Mouse (Mus musculus) hindbrain, embryonic 16.5 days (tissue): ENCODE results near the gene Deaf1. TPM values are rescaled to one million over a fixed set of nuclear protein-coding genes. Genes with fewer than 3 reads are reported as not detected.

Source experiments
- ATAC-seq: fragments of 200-750 bp; cut with Nextera tagmentation; 2 replicates; pipeline ENCODE4 v1.8.0; 2017; ENCODE audit warnings: moderate TSS enrichment, moderate library complexity
- H3K27ac ChIP-seq: fragments of 300-500 bp; sonication (generic); 2 replicates; pipeline ENCODE4 v1.5.1; 2014; ENCODE audit warnings: low read depth, mild to moderate bottlenecking, control low read depth, low read length, moderate library complexity
- H3K27me3 ChIP-seq: fragments of 300-500 bp; sonication (generic); replicated peaks from 2 replicates; pipeline ENCODE4 v1.6.1; 2014; ENCODE audit warnings: low read length; ENCODE audit not compliant: control insufficient read depth, insufficient read depth
- H3K36me3 ChIP-seq: fragments of 300-500 bp; sonication (generic); 2 replicates; pipeline ENCODE4 v1.6.1; 2014; ENCODE audit warnings: mild to moderate bottlenecking, low read length, moderate library complexity, mixed read lengths; ENCODE audit not compliant: control insufficient read depth, insufficient read depth
- H3K4me1 ChIP-seq: fragments of 300-500 bp; sonication (generic); 2 replicates; pipeline ENCODE4 v1.6.1; 2014; ENCODE audit warnings: low read depth, low read length; ENCODE audit not compliant: control insufficient read depth, insufficient read depth
- H3K4me2 ChIP-seq: fragments of 300-500 bp; sonication (generic); 2 replicates; pipeline ENCODE4 v1.6.1; 2014; ENCODE audit warnings: mild to moderate bottlenecking, low read length, control low read depth, moderate library complexity
- H3K4me3 ChIP-seq: fragments of 300-500 bp; sonication (generic); 2 replicates; pipeline ENCODE4 v1.5.1; 2014; ENCODE audit warnings: mild to moderate bottlenecking, low read length, control low read depth, moderate library complexity
- H3K9ac ChIP-seq: fragments of 300-500 bp; sonication (generic); 2 replicates; pipeline ENCODE4 v1.6.1; 2014; ENCODE audit warnings: low read depth, mild to moderate bottlenecking, control low read depth, low read length, moderate library complexity
- H3K9me3 ChIP-seq: fragments of 300-500 bp; sonication (generic); 2 replicates; pipeline ENCODE4 v1.6.1; 2014; ENCODE audit warnings: mild to moderate bottlenecking, low read length, moderate library complexity; ENCODE audit not compliant: control insufficient read depth
- WGBS: fragments of 180-500 bp; shearing (Covaris S2); extraction: QIAGEN DNeasy Blood & Tissue Kit; methylation state at CpG from one replicate; pipeline ENCODE4 v1.1.7; 2014; 5-methylcytosine and 5-hydroxymethylcytosine counted together
- polyA plus RNA-seq: library from polyadenylated mRNA; unstranded; fragments of >200 nt; fragmentation: Nextera tagmentation; extraction: Ambion mirVana; gene quantifications from 2 replicates; pipeline ENCODE4 v1.2.1, GENCODE M21; 2015

Gene Deaf1
- polyA plus RNA-seq, 1 experiment from 2014 or later: 202 TPM

DNA sequence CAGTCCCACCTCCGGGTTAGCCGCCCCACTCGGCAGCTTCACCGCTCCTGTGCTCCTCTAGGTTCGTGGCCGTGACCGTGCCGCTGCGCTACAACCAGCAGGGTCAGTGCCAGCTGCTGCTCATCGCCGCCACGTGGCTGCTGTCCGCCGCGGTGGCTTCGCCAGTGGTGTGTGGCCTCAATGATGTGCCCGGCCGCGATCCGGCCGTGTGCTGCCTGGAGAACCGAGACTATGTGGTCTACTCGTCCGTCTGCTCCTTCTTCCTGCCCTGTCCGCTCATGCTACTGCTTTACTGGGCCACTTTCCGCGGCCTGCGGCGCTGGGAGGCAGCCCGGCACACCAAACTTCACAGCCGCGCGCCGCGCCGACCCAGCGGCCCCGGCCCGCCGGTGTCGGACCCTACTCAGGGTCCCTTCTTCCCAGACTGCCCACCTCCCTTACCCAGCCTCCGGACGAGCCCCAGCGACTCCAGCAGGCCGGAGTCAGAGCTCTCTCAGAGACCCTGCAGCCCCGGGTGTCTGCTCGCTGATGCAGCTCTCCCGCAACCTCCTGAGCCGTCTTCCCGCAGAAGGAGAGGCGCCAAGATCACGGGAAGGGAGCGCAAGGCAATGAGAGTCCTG is 33.5 kb downstream of the Deaf1 start:
- Histone ChIP-seq H3K36me3 (peaks cover 3% of the 10 kb centered on the region; the same call in 1 of the 2 replicates), H3K4me1 (peaks cover 20% of the 10 kb centered on the region), H3K27ac (no peak overlapping the region), H3K27me3 (peaks cover 34% of the 10 kb centered on the region), H3K9me3 (no peaks in the 10 kb centered on the region), H3K4me2 (peak overlapping the region; percentile 68), H3K9ac (peak overlapping the region; percentile 60), H3K4me3 (peak overlapping the region; percentile 37)
- under 1% methylated on average over 46 of the region's 53 CpGs for WGBS
- ATAC-seq: peak; percentile 39

DNA sequence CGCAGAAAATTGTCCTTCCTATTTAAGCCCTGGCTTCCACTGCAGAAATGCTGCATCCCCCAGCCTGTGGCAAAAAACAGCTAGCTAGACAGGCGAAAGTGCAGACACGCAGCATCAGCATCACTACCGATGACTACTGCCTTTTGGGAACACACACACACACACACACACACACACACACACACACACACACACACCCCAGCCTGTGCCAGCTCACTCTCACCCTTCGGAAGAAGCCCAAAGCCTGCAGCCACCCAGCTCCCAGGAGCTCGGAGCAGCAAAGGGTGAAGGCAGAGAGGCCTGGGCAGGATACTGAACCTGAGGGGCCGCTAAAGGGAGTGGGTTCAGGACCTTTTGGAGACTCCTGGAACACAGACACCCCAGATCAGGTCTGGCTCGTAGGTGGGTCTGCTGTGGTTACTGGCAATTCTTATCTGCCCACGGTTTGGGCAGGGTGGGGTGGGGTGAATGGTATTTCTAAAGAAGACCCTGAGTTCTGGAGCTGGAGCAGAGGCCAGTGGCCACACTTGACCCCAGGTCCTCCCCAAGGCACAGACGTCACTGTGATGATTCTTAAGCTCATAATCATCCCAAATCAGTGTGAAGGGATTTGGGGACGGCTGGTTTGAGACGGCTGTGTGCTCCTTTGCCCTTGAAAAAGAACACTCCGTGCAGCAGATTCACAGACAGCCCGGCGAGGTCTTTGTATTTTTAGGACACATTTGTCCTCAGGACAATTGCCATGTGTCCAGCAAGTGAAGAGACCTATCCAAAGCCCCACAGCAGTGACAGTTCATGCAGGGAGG is 34.7 kb downstream of the Deaf1 start:
- Histone ChIP-seq H3K9me3 (no peaks in the 10 kb centered on the region), H3K27me3 (peaks cover 34% of the 10 kb centered on the region), H3K9ac (no peak overlapping the region; the same call in 1 of the 2 replicates), H3K4me1 (peaks cover 20% of the 10 kb centered on the region), H3K4me2 (peak overlapping the region; percentile 99), H3K27ac (no peak overlapping the region), H3K36me3 (peaks cover 3% of the 10 kb centered on the region; the same call in 1 of the 2 replicates), H3K4me3 (peak overlapping the region; percentile 62)
- 37% methylated on average over 14 of the region's 15 CpGs for WGBS
- 0 out of 2 replicates have a peak, but pooled peaks have one; percentile 7 for ATAC-seq

DNA sequence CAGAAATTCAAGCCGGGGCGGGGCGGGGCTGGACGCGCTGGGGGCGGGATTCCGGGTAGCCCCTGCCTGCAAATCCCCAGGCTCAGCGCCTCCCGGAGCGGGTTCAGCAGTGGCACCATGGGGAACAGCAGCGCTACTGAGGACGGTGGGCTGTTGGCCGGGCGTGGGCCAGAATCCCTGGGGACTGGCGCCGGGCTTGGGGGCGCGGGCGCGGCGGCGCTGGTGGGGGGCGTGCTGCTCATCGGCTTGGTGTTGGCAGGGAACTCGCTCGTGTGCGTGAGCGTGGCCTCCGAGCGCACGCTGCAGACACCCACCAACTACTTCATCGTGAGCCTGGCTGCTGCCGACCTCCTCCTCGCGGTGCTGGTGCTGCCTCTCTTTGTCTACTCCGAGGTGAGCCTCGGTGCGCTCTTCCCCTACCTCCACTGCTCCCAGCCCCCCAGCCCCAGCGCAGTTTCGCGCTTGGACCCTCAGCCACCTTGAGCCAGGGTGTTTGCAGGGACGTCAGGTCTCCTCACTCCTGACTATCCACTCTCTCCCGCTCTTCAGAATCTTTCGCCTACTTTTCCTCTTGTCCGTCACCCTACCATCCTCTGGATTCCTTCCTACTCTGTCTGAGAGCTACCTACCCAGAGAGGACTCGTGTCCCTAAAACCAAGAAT is 35.4 kb downstream of the Deaf1 start, which contains the start of gene Drd4:
Gene Drd4 (plus strand): TSS at position 86 of the 662 bp plus-strand sequence.
- 2% methylated on average over 42 of the region's 46 CpGs for WGBS
- H3K36me3 ChIP-seq: peaks cover 1% of the 10 kb centered on the region; the same call in 1 of the 2 replicates
- peak within 1 kb of the TSS; percentile 62 for H3K4me3 ChIP-seq
- peaks cover 34% of the 10 kb centered on the region for H3K27me3 ChIP-seq
- peak within 1 kb of the TSS; percentile 99 for H3K4me2 ChIP-seq
- ATAC-seq: peak; percentile 57
- H3K9ac ChIP-seq: peak within 1 kb of the TSS; percentile 76
- H3K27ac ChIP-seq: no peak within 1 kb of the TSS
- no peaks in the 10 kb centered on the region for H3K9me3 ChIP-seq
- peaks cover 20% of the 10 kb centered on the region for H3K4me1 ChIP-seq

DNA sequence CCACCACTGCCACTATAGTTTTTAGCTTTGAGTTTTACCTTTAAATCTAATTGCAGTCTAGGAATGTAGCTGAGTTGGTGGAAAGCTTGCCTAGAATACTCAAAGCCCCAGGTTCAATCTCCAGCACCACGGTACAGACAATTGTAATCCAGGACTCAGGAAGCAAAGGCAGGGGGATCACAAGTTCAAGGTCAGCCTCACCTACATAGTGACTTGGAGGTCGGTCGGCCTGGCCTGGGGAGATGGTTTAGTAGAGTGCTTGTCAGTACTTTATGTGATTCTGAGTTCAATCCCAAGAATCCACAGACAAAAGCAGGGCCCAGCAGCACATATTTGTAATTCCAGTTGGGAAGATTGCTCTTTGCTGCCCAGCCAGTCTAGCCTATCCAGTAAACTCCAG is 39.4 kb downstream of the Deaf1 start:
- H3K9me3 ChIP-seq: no peaks in the 10 kb centered on the region
- no peaks in the 10 kb centered on the region for H3K36me3 ChIP-seq
- H3K27ac ChIP-seq: no peak overlapping the region
- no peak overlapping the region for H3K4me3 ChIP-seq
- H3K27me3 ChIP-seq: peaks cover 14% of the 10 kb centered on the region
- 85% methylated on average over 3 of the region's 3 CpGs for WGBS
- no peak overlapping the region for H3K4me2 ChIP-seq
- H3K4me1 ChIP-seq: peaks cover 7% of the 10 kb centered on the region
- no peak overlapping the region for H3K9ac ChIP-seq
- no peak for ATAC-seq

DNA sequence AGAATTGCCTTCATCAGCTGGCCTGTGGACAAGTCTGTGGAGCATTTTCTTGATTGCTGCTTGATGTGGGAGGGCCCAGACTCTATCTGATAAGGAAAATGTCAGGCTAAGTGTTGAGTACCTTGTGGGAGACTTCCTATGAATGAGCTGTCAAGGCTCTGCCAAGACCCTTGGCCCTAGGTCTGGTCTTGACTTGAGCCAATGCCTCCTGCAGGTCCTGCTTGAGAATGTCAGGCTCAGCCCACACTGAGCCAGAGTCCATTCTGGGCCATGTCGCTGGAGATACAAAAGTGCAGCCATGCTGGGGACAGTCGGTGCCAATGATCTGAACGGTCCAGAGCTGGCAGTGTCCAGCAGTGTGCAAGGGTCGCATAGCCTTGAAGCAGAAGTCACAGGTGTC is 44.7 kb downstream of the Deaf1 start:
- WGBS: 89% methylated on average over 4 of the region's 4 CpGs
- ATAC-seq: no peak
- H3K27me3 ChIP-seq: 0 out of 2 replicates have a peak, but pooled peaks cover 3% of the 10 kb centered on the region

DNA sequence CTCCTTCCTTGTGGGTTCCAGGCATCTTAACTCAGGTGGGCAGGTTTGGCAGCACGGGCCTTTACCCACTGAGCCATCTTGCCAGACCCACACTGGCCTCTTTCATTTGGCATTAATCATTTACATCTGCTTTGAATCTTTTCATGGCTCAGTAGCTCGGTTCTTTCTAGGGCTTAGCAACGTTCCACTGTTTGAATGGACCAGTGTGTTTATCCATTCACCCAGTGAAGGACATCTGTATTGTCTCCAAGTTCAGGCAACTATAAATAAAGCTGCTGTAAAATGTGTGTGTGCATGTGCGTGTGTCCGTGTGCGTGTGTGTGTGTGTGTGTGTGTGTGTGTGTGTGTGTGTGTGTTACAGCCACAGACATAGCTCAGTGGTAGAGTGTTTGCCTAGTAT is 46.0 kb downstream of the Deaf1 start:
- H3K4me2 ChIP-seq: no peak overlapping the region
- no peak overlapping the region for H3K27ac ChIP-seq
- no peak overlapping the region for H3K9ac ChIP-seq
- no peak for ATAC-seq
- peaks cover 6% of the 10 kb centered on the region for H3K4me1 ChIP-seq
- H3K4me3 ChIP-seq: no peak overlapping the region
- 53% methylated on average over 6 of the region's 6 CpGs for WGBS
- H3K36me3 ChIP-seq: no peaks in the 10 kb centered on the region
- H3K9me3 ChIP-seq: no peaks in the 10 kb centered on the region
- H3K27me3 ChIP-seq: 0 out of 2 replicates have a peak, but pooled peaks cover 3% of the 10 kb centered on the region

More for the DNA sequence above, 44.7 kb downstream of the Deaf1 start:
- Histone ChIP-seq H3K27ac (no peak overlapping the region), H3K4me2 (no peak overlapping the region), H3K9me3 (no peaks in the 10 kb centered on the region), H3K4me1 (peaks cover 6% of the 10 kb centered on the region), H3K4me3 (no peak overlapping the region), H3K36me3 (no peaks in the 10 kb centered on the region), H3K9ac (no peak overlapping the region)

DNA sequence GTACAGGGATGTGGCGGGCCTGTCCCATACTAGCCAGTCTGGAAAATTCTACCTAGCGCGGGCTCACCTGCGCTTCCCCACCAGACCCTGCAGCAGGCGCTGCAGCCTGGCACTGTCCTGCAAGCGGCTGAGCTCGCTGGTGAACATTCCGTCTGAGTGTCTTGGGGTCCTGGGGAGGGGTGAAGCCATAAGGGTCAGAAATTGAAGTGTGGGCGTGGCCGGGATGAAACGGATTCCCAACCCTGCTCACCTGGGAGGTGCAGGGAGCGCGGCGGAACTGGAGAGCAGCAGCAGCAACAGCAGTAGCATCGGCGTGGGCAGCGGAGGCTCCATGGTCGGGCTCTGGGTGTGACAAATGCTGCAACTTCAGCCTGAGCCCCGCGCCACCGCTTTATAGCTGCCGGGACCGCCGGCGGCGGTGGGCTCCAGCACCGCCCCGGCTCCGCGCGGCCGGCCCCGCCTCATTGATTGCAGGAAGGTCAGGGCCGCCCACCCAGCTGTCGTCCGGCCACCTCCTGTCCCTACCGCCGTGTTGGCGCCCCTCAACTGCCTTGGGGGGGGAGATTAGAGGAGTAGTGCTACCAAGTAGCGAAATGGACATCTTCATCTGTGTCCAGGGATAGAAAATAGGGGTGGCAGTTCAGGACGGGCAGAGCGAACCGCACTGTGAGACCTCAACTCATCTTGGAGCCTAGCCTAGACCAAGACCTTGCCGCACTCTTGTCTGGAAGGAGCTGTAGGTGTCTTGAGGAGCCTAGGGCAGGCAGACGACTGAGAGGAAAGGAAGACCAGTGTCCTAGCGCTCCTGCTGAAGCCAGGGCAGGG is 48.5 kb downstream of the Deaf1 start, which contains the start of gene Sct:
Gene Sct (minus strand): TSS at position 368 of the 825 bp plus-strand sequence.
- H3K27ac ChIP-seq: no peak within 1 kb of the TSS
- H3K4me2 ChIP-seq: peak within 1 kb of the TSS; percentile 95
- peak; percentile 87 for ATAC-seq
- WGBS: 2% methylated on average over 46 of the region's 46 CpGs
- H3K27me3 ChIP-seq: 0 out of 2 replicates have a peak, but pooled peaks cover 3% of the 10 kb centered on the region
- H3K9ac ChIP-seq: peak within 1 kb of the TSS; percentile 71
- H3K4me1 ChIP-seq: peaks cover 6% of the 10 kb centered on the region
- peak within 1 kb of the TSS; percentile 55 for H3K4me3 ChIP-seq
- H3K36me3 ChIP-seq: no peaks in the 10 kb centered on the region
- no peaks in the 10 kb centered on the region for H3K9me3 ChIP-seq
